Mouse (Mus musculus): ENCODE measurements around the gene Sqor. TPM values are rescaled to one million over a fixed set of nuclear protein-coding genes. Genes with fewer than 3 reads are reported as not detected.

Gene Sqor
- 1.2 TPM for total RNA-seq (2023)

GRCm38 (mm10) chr2:122765071-122765793 is at the start of gene Sqor:
Sqor (plus strand) TSS chr2:122765237.

GRCm38 (mm10) chr2:122737894-122738830 is 26.9 kb upstream of the Sqor start, which contains the start of gene Bloc1s6:
Bloc1s6 (plus strand) TSS chr2:122738503.

Other genes starting within 250 kb of the Sqor start
- gene Gatm, start 153.9 kb upstream of the Sqor start, total RNA-seq (2023): 1.3 TPM
- gene AA467197, start 128.3 kb upstream of the Sqor start, total RNA-seq (2023): 1.1 TPM
- 4.5 TPM for gene Slc30a4, start 62.6 kb upstream of the Sqor start, total RNA-seq (2023)
- gene Bloc1s6, start 26.7 kb upstream of the Sqor start, total RNA-seq (2023): 24.6 TPM